Mouse (Mus musculus) thymus, adult 18-20 months (tissue): ENCODE measurements around the gene She.

Experiments used
- DNase-seq, 2 experiments: peaks; one replicate each; pipeline ENCODE4 v3.0.0; 2022; ENCODE audit warnings: mixed read lengths in 2 of 2

Gene She

DNA sequence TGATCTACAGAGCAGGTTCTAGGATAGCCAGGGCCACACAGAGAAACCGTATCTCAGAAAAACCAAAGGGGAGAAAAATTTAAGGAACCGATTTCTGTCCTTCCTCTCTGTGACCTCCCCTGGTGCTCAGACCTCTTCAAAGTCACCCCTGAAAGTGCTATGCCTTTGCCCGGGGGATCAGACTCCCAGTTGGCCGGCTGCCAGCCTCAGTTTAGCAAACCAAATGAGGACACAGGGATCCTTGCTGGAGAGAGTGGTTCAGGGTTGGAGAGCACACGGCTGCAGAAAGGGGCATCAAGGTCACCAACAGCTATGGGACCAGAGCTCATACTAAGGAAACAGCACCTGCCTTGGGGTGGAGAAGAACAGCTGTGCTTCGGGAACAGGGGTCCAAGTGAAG, 33.9 kb downstream of the She start:
- no peak for DNase-seq

DNA sequence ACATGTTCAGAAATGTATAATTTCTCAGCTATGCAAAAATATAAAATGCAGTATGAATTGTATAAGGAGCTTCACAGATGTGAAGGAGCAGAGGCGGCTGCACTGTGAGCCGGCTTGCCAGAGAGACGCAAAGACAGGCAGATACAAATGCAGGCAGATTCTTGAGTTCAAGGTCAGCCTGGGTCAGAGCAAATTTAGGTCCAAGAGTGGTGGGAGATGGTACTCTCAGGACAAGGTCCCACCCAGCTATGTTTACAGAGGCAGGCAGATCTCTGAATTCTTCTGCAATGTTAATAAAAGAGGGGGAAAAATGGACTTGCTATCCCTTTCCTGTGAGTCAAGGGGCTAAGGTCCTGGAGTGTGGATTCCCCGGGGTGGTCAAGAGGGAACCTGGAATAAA, 34.6 kb downstream of the She start:
- no peak for DNase-seq

GRCm38 (mm10) chr3:89867651-89868050, 36.5 kb downstream of the She start:
- no peak for DNase-seq

- no peak for DNase-seq
These were observed 37.2 kb downstream of the She start for GRCm38 (mm10) chr3:89868357-89868756.

DNA sequence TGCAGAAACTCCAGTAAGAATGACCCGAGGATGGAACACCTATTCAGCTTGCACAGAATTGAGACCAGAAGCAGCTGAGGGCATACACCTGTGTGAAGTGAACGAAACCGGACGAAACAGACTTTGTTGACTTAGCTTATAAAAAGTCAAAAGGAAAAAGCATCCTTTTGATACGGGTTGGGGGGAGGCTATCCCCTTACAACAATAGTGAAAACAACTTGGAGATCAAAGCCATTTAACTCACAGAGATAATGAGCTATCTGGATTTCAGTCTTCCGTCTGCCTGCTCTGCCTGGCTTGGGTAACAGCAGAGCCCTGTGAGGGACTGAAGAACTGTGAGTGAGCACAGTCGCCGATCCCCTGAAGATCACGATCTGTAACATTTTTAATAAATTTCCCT, 37.8 kb downstream of the She start:
- DNase-seq, result no peak

DNA sequence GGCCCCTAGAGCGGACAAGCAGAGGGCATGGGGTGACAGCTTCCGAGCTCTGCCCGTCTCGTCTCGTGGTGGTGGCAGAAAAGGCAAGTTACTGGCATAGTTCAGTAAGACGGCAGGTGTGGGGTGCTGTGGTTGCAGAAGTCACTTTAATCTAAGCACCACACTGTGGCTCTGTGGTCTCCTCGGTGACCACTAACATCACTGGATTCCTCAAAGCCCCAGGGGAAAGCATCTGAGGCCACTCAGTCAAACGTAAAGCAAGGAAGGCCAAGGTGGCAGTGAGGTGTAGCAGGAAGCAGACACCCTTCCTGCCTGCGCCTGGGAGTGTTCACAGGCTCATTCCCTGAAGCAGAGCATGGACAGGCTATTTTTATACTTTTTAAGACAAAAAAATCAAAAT, 38.4 kb downstream of the She start:
- DNase-seq, result peak; percentile 24 to 57

DNA sequence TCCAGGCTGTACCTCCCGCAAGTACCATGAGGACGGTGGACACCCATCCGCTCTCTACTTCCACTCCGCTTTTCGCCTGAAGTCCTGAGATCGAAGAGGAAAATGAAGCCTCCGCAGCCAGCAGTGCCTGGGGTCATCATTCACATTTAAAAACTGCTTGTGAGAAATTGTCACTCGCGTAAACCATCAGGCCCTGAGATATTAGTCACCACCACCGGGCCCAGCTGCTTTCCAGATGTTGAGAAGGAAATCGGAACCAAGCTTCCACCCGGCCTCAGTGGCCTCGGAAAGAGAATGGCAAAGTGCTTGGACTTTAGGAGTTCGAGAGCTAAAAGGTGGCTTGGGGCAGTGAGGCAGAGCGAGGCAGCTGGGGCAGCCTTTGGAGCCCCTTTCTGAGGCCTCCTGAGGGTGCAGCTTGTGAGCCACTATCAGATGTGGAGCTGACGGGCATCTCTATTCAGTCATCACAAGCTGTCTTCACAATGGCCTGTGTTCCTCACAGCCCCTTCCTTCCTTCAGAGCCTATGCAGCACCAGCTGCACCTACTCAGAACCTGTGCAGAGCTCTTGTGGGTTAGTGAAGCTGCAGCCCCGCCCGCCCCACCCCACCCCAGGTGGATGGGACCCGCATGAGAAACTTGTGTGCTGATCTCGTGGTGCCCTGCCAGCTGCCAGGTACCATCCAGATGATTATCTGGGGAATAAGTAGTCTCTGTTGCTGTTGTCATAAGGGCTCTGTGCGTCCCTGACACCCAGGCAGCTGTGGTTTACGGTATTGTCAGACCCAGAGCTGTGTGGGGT, 39.5 kb downstream of the She start:
- DNase-seq, result peak; percentile 40 to 60

GRCm38 (mm10) chr3:89871339-89871914, 40.3 kb downstream of the She start:
- DNase-seq, result no peak

DNA sequence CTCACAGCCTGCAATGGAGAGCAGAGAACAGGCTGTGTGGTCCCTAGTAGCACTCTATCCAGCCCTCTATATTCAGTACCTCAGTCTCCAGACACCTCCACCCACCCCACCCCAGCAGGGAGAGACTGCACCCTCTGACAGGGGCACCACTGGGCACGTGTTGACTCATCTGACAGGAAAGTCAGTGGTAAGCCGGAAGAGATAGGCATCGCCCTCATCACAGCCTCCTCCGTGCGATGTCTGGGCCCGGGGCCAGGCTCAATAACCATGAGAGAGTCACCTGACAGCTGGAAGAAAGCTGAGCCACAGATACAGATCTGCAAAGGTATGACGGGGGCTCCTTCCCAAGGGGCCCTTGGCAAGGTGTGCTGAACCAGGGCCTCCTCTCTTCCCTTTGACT, 41.0 kb downstream of the She start:
- DNase-seq, result peak; percentile 77 to 87

DNA sequence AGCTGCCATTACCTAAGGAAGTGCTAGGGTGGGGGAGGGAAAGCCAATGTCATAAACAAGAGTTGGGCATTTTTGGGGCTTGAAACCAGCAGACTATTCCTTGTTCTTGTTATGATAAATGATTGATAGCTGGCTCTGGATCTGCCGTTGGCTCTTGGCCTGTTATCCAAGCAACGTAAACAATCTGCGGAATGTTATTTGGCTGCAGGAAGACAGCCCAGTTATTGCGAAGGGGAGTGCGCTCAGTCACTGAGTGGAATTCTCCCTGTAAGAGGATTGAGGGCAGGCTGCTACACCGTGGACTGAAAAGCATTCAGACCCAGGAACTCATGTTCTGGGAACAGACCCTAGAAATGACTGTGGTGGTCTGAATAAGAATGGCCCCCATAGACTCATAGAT, 41.5 kb downstream of the She start:
- DNase-seq, result no peak

DNA sequence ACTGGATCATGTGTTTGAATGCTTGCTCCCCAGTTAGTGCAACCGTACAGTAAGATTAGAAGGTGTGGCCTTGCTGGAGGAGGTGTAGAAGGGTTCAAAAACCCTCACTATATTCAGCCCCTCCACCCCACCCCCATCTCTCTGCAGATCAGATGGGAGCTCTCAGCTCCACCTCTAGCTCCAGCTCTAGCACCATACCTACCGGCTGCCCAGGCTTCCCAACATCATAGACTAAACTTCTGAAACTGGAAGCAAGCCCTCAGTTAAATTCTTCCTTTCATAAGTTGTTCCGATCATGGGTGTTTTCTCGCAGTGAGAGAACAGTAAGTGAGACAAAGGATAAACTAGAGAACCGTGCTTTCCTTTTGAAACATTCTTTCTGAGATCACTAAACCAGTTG, 42.9 kb downstream of the She start:
- no peak for DNase-seq

GRCm38 (mm10) chr3:89875021-89875420, 43.9 kb downstream of the She start:
- no peak for DNase-seq

DNA sequence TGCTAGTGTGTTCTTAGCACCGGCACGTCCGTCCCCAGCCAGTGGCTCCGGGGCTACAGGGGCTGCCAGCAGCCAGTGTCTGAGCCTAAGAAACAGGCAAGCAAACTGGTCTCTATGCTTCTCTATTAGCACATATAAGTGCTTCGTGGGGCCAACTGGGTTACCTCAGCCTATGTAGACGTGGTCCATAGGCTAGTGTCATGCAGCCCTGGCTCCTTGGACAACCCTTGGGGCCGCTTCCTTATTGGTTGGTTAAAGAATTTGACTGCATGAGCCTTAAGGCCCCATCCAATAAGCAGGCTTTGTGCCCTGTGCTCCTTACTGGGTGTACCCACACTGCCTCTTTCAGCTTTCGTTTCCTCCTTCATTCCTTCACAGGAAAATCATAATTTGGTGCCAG, 44.6 kb downstream of the She start:
- no peak for DNase-seq

- DNase-seq, result no peak
These were observed 45.3 kb downstream of the She start for GRCm38 (mm10) chr3:89876469-89876868.

GRCm38 (mm10) chr3:89877129-89877528, 46.0 kb downstream of the She start:
- no peak for DNase-seq

- DNase-seq, result no peak
These were observed 47.3 kb downstream of the She start for GRCm38 (mm10) chr3:89878456-89878855.

- no peak for DNase-seq
These were observed 48.2 kb downstream of the She start for GRCm38 (mm10) chr3:89879326-89879725.

GRCm38 (mm10) chr3:89880036-89880851, 49.1 kb downstream of the She start:
- no peak for DNase-seq

GRCm38 (mm10) chr3:89882556-89883181, 51.5 kb downstream of the She start:
- DNase-seq, result no peak

DNA sequence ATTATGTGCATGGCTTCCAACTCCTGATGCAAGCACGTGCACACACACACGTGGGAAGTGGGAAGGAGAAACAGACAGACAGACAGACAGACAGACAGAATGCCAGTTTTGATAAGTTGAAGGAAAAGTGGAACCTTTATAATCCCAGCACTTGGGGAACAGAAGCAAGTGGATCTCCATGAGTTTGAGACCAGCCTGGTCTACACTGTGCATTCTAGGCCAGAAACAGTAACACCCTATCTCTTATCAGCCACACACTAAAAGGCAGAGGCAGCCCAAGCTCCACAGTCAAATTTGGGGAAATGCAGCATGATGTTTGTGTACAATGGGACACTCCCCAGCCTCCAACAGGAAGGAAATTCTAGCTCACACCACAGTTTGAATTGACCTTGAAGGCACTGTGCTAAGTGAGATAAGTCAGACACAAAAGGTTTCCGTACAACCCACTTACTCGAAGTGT, 52.4 kb downstream of the She start:
- no peak for DNase-seq

DNA sequence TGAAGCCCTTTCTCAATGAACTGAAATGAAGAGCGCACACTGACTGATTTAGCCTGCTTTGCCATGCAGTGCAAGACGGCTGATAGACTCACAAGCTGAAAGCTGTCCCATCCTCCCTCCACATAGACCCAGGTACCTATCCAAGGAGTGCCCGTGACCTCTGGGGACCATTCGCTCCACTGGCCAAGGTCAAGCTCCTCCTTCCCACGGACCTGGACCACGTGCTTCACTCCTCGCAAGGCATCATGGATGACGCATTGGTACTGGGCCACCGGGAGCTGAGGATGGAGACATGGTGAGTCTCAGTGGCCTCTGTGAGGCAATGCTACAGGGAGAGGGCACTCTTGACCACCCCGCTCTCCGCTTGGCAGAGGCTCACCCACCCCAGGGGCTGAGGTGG, 54.6 kb downstream of the She start:
- no peak for DNase-seq

DNA sequence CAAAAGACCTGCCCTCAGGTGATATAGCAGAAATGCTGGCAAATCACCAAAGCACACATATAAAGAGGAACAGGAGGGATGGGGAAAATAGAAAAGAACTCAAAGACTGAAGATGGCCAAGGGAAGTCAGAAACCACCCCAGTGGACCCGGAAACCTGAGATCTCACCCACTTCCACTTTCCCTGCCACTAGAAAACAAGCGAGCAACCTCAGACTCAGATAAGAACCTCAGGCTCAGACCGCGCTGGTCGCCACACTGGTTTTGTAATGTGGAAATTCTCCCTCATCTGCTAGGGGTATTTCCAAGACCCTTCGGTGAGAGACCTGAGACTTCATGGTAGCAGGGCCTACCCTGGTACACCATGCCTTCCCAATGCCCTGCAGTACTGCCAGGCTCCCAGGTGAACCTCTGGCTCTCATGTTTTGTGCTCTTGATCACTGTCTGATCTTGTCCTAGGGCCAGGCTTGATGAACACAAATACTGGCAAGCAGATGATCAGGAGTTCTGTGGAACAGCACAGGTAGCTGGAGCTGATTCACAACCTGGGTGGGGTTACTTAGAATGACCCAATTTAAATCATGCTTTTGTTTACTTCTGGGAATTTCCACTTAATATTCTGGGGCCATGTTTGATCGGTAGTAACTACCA, 56.5 kb downstream of the She start:
- no peak for DNase-seq
